Mouse (Mus musculus): Measurements from ENCODE around the gene Sae1. TPM values are rescaled to one million over a fixed set of nuclear protein-coding genes. Genes with fewer than 3 reads are reported as not detected.
"Not testable (repeated sequence)": the region's sequence is repeated elsewhere in the genome, so short reads cannot be mapped to it uniquely, and the experiment has no call there.

The Sae1 gene
- polyA plus RNA-seq, 1 experiment from 2014 or later = 339 TPM

GRCm38 (mm10) chr7:16399098-16399819, 11.7 kb upstream of the Sae1 start:
- Histone ChIP-seq H3K27me3 (ENCODE audit: control insufficient read depth, insufficient read depth, low read length) (no peaks in the 10 kb centered on the region), H3K27ac (ENCODE audit: low read depth, low read length) (peak overlapping the region; percentile 100), H3K4me2 (replicated peaks; ENCODE audit: low read depth, low read length) (peak overlapping the region; percentile 83), H3K36me3 (ENCODE audit: control insufficient read depth, insufficient read depth, low read length) (no peaks in the 10 kb centered on the region), H3K9me3 (ENCODE audit: control insufficient read depth, low read length) (no peaks in the 10 kb centered on the region), H3K4me1 (replicated peaks; ENCODE audit: control insufficient read depth, insufficient read depth, low read length) (no peaks in the 10 kb centered on the region), H3K9ac (ENCODE audit: low read depth, low read length) (peak overlapping the region; percentile 65), H3K4me3 (ENCODE audit: low read depth, low read length) (peak overlapping the region; percentile 86)
- WGBS = 1% methylated on average over 31 of the region's 31 CpGs
- DNase-seq (ENCODE audit: low spot score) (peak; percentile 92), ATAC-seq (ENCODE audit: low FRiP score) (peak; percentile 84)

- DNase-seq (ENCODE audit: low spot score) = no peak
- H3K9me3 ChIP-seq (ENCODE audit: control insufficient read depth, low read length) = no peaks in the 10 kb centered on the region
- ATAC-seq (ENCODE audit: low FRiP score) = no peak
- H3K9ac ChIP-seq (ENCODE audit: low read depth, low read length) = peak overlapping the region; percentile 65
- WGBS = 60% methylated on average over 3 of the region's 3 CpGs
- peak overlapping the region; percentile 86; the same call in 1 of the 2 replicates for H3K4me3 ChIP-seq (ENCODE audit: low read depth, low read length)
- H3K4me1 ChIP-seq (replicated peaks; ENCODE audit: control insufficient read depth, insufficient read depth, low read length) = no peaks in the 10 kb centered on the region
- H3K27ac ChIP-seq (ENCODE audit: low read depth, low read length) = peak overlapping the region; percentile 100
- H3K27me3 ChIP-seq (ENCODE audit: control insufficient read depth, insufficient read depth, low read length) = no peaks in the 10 kb centered on the region
- no peaks in the 10 kb centered on the region for H3K36me3 ChIP-seq (ENCODE audit: control insufficient read depth, insufficient read depth, low read length)
- H3K4me2 ChIP-seq (replicated peaks; ENCODE audit: low read depth, low read length) = peak overlapping the region; percentile 83
These were observed 10.9 kb upstream of the Sae1 start for GRCm38 (mm10) chr7:16398387-16399050.

GRCm38 (mm10) chr7:16397465-16397864, 9.9 kb upstream of the Sae1 start:
- H3K4me3 ChIP-seq (ENCODE audit: low read depth, low read length) = no peak overlapping the region
- H3K4me1 ChIP-seq (replicated peaks; ENCODE audit: control insufficient read depth, insufficient read depth, low read length) = no peaks in the 10 kb centered on the region
- no peaks in the 10 kb centered on the region for H3K36me3 ChIP-seq (ENCODE audit: control insufficient read depth, insufficient read depth, low read length)
- H3K9me3 ChIP-seq (ENCODE audit: control insufficient read depth, low read length) = no peaks in the 10 kb centered on the region
- 87% methylated on average over 4 of the region's 4 CpGs for WGBS
- H3K27me3 ChIP-seq (ENCODE audit: control insufficient read depth, insufficient read depth, low read length) = no peaks in the 10 kb centered on the region
- H3K4me2 ChIP-seq (replicated peaks; ENCODE audit: low read depth, low read length) = no peak overlapping the region
- H3K9ac ChIP-seq (ENCODE audit: low read depth, low read length) = no peak overlapping the region
- DNase-seq (ENCODE audit: low spot score) (no peak), ATAC-seq (ENCODE audit: low FRiP score) (no peak)
- no peak overlapping the region for H3K27ac ChIP-seq (ENCODE audit: low read depth, low read length)

GRCm38 (mm10) chr7:16395944-16396343, 8.3 kb upstream of the Sae1 start:
- H3K4me3 ChIP-seq (ENCODE audit: low read depth, low read length) = no peak overlapping the region
- WGBS = 0% methylated on average over 2 of the region's 2 CpGs
- ATAC-seq (ENCODE audit: low FRiP score) (no peak), DNase-seq (ENCODE audit: low spot score) (peak; percentile 70)
- no peaks in the 10 kb centered on the region for H3K27me3 ChIP-seq (ENCODE audit: control insufficient read depth, insufficient read depth, low read length)
- no peaks in the 10 kb centered on the region for H3K9me3 ChIP-seq (ENCODE audit: control insufficient read depth, low read length)
- H3K27ac ChIP-seq (ENCODE audit: low read depth, low read length) = no peak overlapping the region
- H3K9ac ChIP-seq (ENCODE audit: low read depth, low read length) = no peak overlapping the region
- no peaks in the 10 kb centered on the region for H3K4me1 ChIP-seq (replicated peaks; ENCODE audit: control insufficient read depth, insufficient read depth, low read length)
- no peaks in the 10 kb centered on the region for H3K36me3 ChIP-seq (ENCODE audit: control insufficient read depth, insufficient read depth, low read length)
- H3K4me2 ChIP-seq (replicated peaks; ENCODE audit: low read depth, low read length) = no peak overlapping the region

- Histone ChIP-seq H3K27ac (ENCODE audit: low read depth, low read length) (no peak overlapping the region), H3K9me3 (ENCODE audit: control insufficient read depth, low read length) (no peaks in the 10 kb centered on the region), H3K9ac (ENCODE audit: low read depth, low read length) (no peak overlapping the region), H3K4me3 (ENCODE audit: low read depth, low read length) (no peak overlapping the region), H3K4me1 (replicated peaks; ENCODE audit: control insufficient read depth, insufficient read depth, low read length) (no peaks in the 10 kb centered on the region), H3K27me3 (ENCODE audit: control insufficient read depth, insufficient read depth, low read length) (no peaks in the 10 kb centered on the region), H3K36me3 (ENCODE audit: control insufficient read depth, insufficient read depth, low read length) (no peaks in the 10 kb centered on the region), H3K4me2 (replicated peaks; ENCODE audit: low read depth, low read length) (no peak overlapping the region)
- ATAC-seq (ENCODE audit: low FRiP score) (no peak), DNase-seq (ENCODE audit: low spot score) (no peak)
- WGBS = 43% methylated on average over 4 of the region's 4 CpGs
These were observed 5.3 kb upstream of the Sae1 start for GRCm38 (mm10) chr7:16392923-16393322.

- not testable (repeated sequence) for H3K4me2 ChIP-seq (replicated peaks; ENCODE audit: low read depth, low read length); DNase-seq (ENCODE audit: low spot score); H3K36me3 ChIP-seq (ENCODE audit: control insufficient read depth, insufficient read depth, low read length); H3K9ac ChIP-seq (ENCODE audit: low read depth, low read length); ATAC-seq (ENCODE audit: low FRiP score); H3K9me3 ChIP-seq (ENCODE audit: control insufficient read depth, low read length); H3K27me3 ChIP-seq (ENCODE audit: control insufficient read depth, insufficient read depth, low read length); H3K4me3 ChIP-seq (ENCODE audit: low read depth, low read length); H3K4me1 ChIP-seq (replicated peaks; ENCODE audit: control insufficient read depth, insufficient read depth, low read length); H3K27ac ChIP-seq (ENCODE audit: low read depth, low read length)
- WGBS = 78% methylated on average over 2 of the region's 2 CpGs
These were observed 2.3 kb upstream of the Sae1 start for GRCm38 (mm10) chr7:16389942-16390341.

- DNase-seq (ENCODE audit: low spot score) (peak; percentile 45), ATAC-seq (ENCODE audit: low FRiP score) (no peak)
- Histone ChIP-seq H3K4me2 (replicated peaks; ENCODE audit: low read depth, low read length) (no peak overlapping the region), H3K36me3 (ENCODE audit: control insufficient read depth, insufficient read depth, low read length) (peaks cover 11% of the 10 kb centered on the region), H3K27me3 (ENCODE audit: control insufficient read depth, insufficient read depth, low read length) (no peaks in the 10 kb centered on the region), H3K9me3 (ENCODE audit: control insufficient read depth, low read length) (no peaks in the 10 kb centered on the region), H3K4me3 (ENCODE audit: low read depth, low read length) (no peak overlapping the region), H3K4me1 (replicated peaks; ENCODE audit: control insufficient read depth, insufficient read depth, low read length) (no peaks in the 10 kb centered on the region), H3K9ac (ENCODE audit: low read depth, low read length) (no peak overlapping the region), H3K27ac (ENCODE audit: low read depth, low read length) (no peak overlapping the region)
- 88% methylated on average over 1 of the region's 1 CpGs for WGBS
These were observed 11.1 kb downstream of the Sae1 start for GRCm38 (mm10) chr7:16376505-16376904.

- Histone ChIP-seq H3K27me3 (ENCODE audit: control insufficient read depth, insufficient read depth, low read length) (no peaks in the 10 kb centered on the region), H3K27ac (ENCODE audit: low read depth, low read length) (no peak overlapping the region), H3K4me1 (replicated peaks; ENCODE audit: control insufficient read depth, insufficient read depth, low read length) (no peaks in the 10 kb centered on the region), H3K4me2 (replicated peaks; ENCODE audit: low read depth, low read length) (no peak overlapping the region), H3K9ac (ENCODE audit: low read depth, low read length) (no peak overlapping the region), H3K9me3 (ENCODE audit: control insufficient read depth, low read length) (no peaks in the 10 kb centered on the region), H3K4me3 (ENCODE audit: low read depth, low read length) (no peak overlapping the region), H3K36me3 (ENCODE audit: control insufficient read depth, insufficient read depth, low read length) (peaks cover 11% of the 10 kb centered on the region)
- ATAC-seq (ENCODE audit: low FRiP score) (no peak), DNase-seq (ENCODE audit: low spot score) (no peak)
- 94% methylated on average over 5 of the region's 5 CpGs for WGBS
These were observed 12.6 kb downstream of the Sae1 start for GRCm38 (mm10) chr7:16374989-16375388.

GRCm38 (mm10) chr7:16373719-16374118, 13.9 kb downstream of the Sae1 start:
- Histone ChIP-seq H3K36me3 (ENCODE audit: control insufficient read depth, insufficient read depth, low read length) (peaks cover 11% of the 10 kb centered on the region), H3K4me3 (ENCODE audit: low read depth, low read length) (no peak overlapping the region), H3K4me2 (replicated peaks; ENCODE audit: low read depth, low read length) (no peak overlapping the region), H3K27ac (ENCODE audit: low read depth, low read length) (no peak overlapping the region), H3K27me3 (ENCODE audit: control insufficient read depth, insufficient read depth, low read length) (no peaks in the 10 kb centered on the region), H3K9me3 (ENCODE audit: control insufficient read depth, low read length) (no peaks in the 10 kb centered on the region), H3K4me1 (replicated peaks; ENCODE audit: control insufficient read depth, insufficient read depth, low read length) (no peaks in the 10 kb centered on the region), H3K9ac (ENCODE audit: low read depth, low read length) (no peak overlapping the region)
- 73% methylated on average over 2 of the region's 2 CpGs for WGBS
- DNase-seq (ENCODE audit: low spot score) (no peak), ATAC-seq (ENCODE audit: low FRiP score) (no peak)

Data from hindbrain, embryonic 11.5 days (tissue).